ENCODE assay signal across 9 mouse cellular contexts in the genomic region with DNA sequence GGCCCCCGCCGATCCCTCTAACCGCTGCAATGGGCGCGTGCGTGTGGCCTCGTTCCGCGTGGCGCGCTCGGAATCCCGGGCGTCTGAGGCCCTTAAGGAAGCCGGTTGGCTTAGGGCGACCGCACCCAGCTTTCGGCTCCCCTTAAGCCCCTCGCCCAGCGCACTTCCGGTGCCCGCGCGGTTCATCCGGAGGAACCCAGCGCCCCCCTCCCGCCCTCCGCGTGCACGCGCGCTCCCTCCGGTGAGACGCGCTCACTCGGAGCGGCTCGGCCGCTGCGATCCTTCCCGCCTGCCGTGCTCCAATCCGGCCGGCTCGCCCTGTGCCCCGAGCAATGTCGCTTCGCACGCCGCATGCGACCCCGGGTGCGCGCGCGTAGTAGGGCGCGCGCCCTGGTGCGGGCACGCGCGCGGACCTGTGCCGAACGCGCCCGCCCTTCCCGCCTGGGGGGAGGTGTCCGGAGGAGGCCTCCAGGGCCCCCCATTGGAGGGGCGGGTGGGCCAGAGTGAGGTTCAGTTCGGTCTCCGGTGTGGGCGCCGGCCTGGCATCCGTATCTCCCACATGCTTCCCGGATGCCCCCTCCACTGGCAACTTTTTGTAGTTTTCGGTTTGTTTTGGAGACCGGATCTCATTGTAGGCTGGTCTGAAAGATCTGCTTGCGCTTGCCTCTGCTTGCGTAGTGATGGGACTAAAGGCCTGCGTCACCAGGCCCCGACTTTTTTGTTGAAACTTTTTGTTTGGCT. TPM values are rescaled to one million over a fixed set of nuclear protein-coding genes. Genes with fewer than 3 reads are reported as not detected.
DNase-seq lines count a peak whose midpoint lies in the region; ATAC-seq and TF ChIP-seq lines count a peak whose summit lies in the region.
"Had no signal": no experiment of that assay in that cellular context is flagged by ENCODE, and none has a peak within 500 bp of the region (broad histone marks: within the 10 kb centered on the region; RNA-seq: fewer than 3 reads in every experiment).

No protein-coding gene starts in this region.

- peak overlapping the region; percentile 100 for H3K27ac ChIP-seq in heart, embryonic 12.5 days (ENCODE audit: poor library complexity, severe bottlenecking)
- peak overlapping the region; percentile 100 for H3K27ac ChIP-seq in kidney, embryonic 16.5 days (ENCODE audit: low read length)

- H3K36me3 ChIP-seq in C2C12 (ENCODE audit: control insufficient read depth, insufficient read depth): peaks cover 43% of the 10 kb centered on the region
- H3K36me3 ChIP-seq in heart, embryonic 12.5 days: peaks cover 32% of the 10 kb centered on the region
- peaks cover 32% of the 10 kb centered on the region for H3K36me3 ChIP-seq in kidney, embryonic 16.5 days (ENCODE audit: insufficient read depth, low read length)

- H3K9me3 ChIP-seq in heart, embryonic 12.5 days (replicated peaks): no peaks in the 10 kb centered on the region
- H3K9me3 ChIP-seq in kidney, embryonic 16.5 days (ENCODE audit: low read length): no peaks in the 10 kb centered on the region

- no peak for TF ChIP-seq CTCF in C2C12 (IDR thresholded peaks at IDR 0.05; ENCODE audit: control insufficient read depth, insufficient read depth, insufficient read length)

- DNase-seq in ZHBTc4 (ENCODE audit: low read depth, low spot score): peak; percentile 90
- peak; percentile 61 for DNase-seq in embryo, embryonic 11.5 days (ENCODE audit: low read depth, low spot score)
- DNase-seq in lung, postnatal 36 days: peak; percentile 74
- peak; percentile 64 for DNase-seq in spleen, adult 12 weeks (ENCODE audit: low spot score)

- peaks cover 75% of the 10 kb centered on the region for H3K79me2 ChIP-seq in C2C12 (ENCODE audit: control insufficient read depth, insufficient read depth)

- WGBS in heart, embryonic 12.5 days: under 1% methylated on average over 81 of the region's 83 CpGs
- under 1% methylated on average over 82 of the region's 83 CpGs for WGBS in kidney, embryonic 16.5 days

- peaks cover 70% of the 10 kb centered on the region for H3K4me1 ChIP-seq in heart, embryonic 12.5 days (replicated peaks)
- peaks cover 59% of the 10 kb centered on the region for H3K4me1 ChIP-seq in kidney, embryonic 16.5 days (ENCODE audit: insufficient read depth, low read length)

- H3K4me3 ChIP-seq in C2C12 (ENCODE audit: insufficient read depth, poor library complexity, severe bottlenecking): peak overlapping the region; percentile 87
- H3K4me3 ChIP-seq in heart, embryonic 12.5 days: peak overlapping the region; percentile 92
- H3K4me3 ChIP-seq in kidney, embryonic 16.5 days (ENCODE audit: low read length): peak overlapping the region; percentile 98

- ATAC-seq in heart, embryonic 12.5 days (ENCODE audit: insufficient number of reproducible peaks, low FRiP score): peak; percentile 27
- peak; percentile 14; the same call in 1 of the 2 replicates for ATAC-seq in kidney, embryonic 16.5 days (ENCODE audit: low FRiP score, low TSS enrichment)
- ATAC-seq in erythroid progenitor cell, adult 5-6 weeks (replicated peaks; ENCODE audit: low FRiP score, poor library complexity, severe bottlenecking): no peak

- no peaks in the 10 kb centered on the region for H3K27me3 ChIP-seq in C2C12 (ENCODE audit: control insufficient read depth, insufficient read depth, insufficient read length)
- H3K27me3 ChIP-seq in heart, embryonic 12.5 days (replicated peaks): no peaks in the 10 kb centered on the region
- no peaks in the 10 kb centered on the region for H3K27me3 ChIP-seq in kidney, embryonic 16.5 days (ENCODE audit: insufficient read depth, low read length)

- peak overlapping the region; percentile 93 for H3ac ChIP-seq in C2C12 (ENCODE audit: control insufficient read depth, insufficient read length, low read depth)

- peak overlapping the region; percentile 99 for H3K9ac ChIP-seq in heart, embryonic 12.5 days
- peak overlapping the region; percentile 100 for H3K9ac ChIP-seq in kidney, embryonic 16.5 days (replicated peaks; ENCODE audit: low read length)

- peak overlapping the region; percentile 99 for H3K4me2 ChIP-seq in heart, embryonic 12.5 days
- H3K4me2 ChIP-seq in kidney, embryonic 16.5 days (replicated peaks; ENCODE audit: low read depth, low read length): peak overlapping the region; percentile 100

- peaks cover 62% of the 10 kb centered on the region for H3K79me3 ChIP-seq in C2C12 (ENCODE audit: low read depth)

TF ChIP-seq in C2C12, 6 proteins besides CTCF, POLR2A, EP300 and RAD21:
- TF ChIP-seq MAX (IDR thresholded peaks at IDR 0.05) (no peak), USF1 (IDR thresholded peaks at IDR 0.05; ENCODE audit: low read depth) (no peak), MYOG (IDR thresholded peaks at IDR 0.05; ENCODE audit: control insufficient read depth, extremely low read depth, insufficient read length) (no peak), CEBPB (IDR thresholded peaks at IDR 0.05; ENCODE audit: low read depth) (no peak), MYOD1 (IDR thresholded peaks at IDR 0.05; ENCODE audit: control insufficient read depth, insufficient read length, low read depth) (no peak), FOSL1 (IDR thresholded peaks at IDR 0.05; ENCODE audit: insufficient read depth, low read length, poor library complexity, severe bottlenecking) (no peak)

RNA-seq across cellular contexts. Expression of gene Ptbp1, which starts 0.7 kb away (rescaled TPM):
- polyA plus RNA-seq in C2C12 (2012; fragmentation: generic; extraction: Trizol): 345 TPM
- 139 and 142 TPM in 2 replicates for polyA plus RNA-seq in heart, embryonic 12.5 days (2016; fragmentation: Nextera tagmentation; extraction: Ambion mirVana)
- 431 and 491 TPM in 2 replicates for polyA plus RNA-seq in kidney, embryonic 16.5 days (2015; fragmentation: Nextera tagmentation; extraction: Ambion mirVana)
- total RNA-seq in erythroid progenitor cell, adult 5-6 weeks (2015; ENCODE audit: low replicate concordance): 134 and 185 TPM in 2 replicates
- 89.3 and 94.7 TPM in 2 replicates for total RNA-seq in erythroid progenitor cell, adult 5-6 weeks (2017; ENCODE audit: low replicate concordance)

RNA-seq across cellular contexts. Expression of gene Prtn3, which starts 19.3 kb away (rescaled TPM):
- polyA plus RNA-seq in C2C12 (2012; fragmentation: generic; extraction: Trizol): not detected
- polyA plus RNA-seq in heart, embryonic 12.5 days (2016; fragmentation: Nextera tagmentation; extraction: Ambion mirVana): 1.8 and 2.0 TPM in 2 replicates
- polyA plus RNA-seq in kidney, embryonic 16.5 days (2015; fragmentation: Nextera tagmentation; extraction: Ambion mirVana): 7.9 and 8.2 TPM in 2 replicates
- 247 and 296 TPM in 2 replicates for total RNA-seq in erythroid progenitor cell, adult 5-6 weeks (2015; ENCODE audit: low replicate concordance)
- 52.3 and 54.7 TPM in 2 replicates for total RNA-seq in erythroid progenitor cell, adult 5-6 weeks (2017; ENCODE audit: low replicate concordance)

RNA-seq across cellular contexts. Expression of gene Plppr3, which starts 19.5 kb away (rescaled TPM):
- polyA plus RNA-seq in C2C12 (2012; fragmentation: generic; extraction: Trizol): 2.3 TPM
- polyA plus RNA-seq in heart, embryonic 12.5 days (2016; fragmentation: Nextera tagmentation; extraction: Ambion mirVana): 14.2 and 15.5 TPM in 2 replicates
- polyA plus RNA-seq in kidney, embryonic 16.5 days (2015; fragmentation: Nextera tagmentation; extraction: Ambion mirVana): 72.7 and 78.6 TPM in 2 replicates
- 0.84 TPM in 1 of 2 replicates, not detected in the other for total RNA-seq in erythroid progenitor cell, adult 5-6 weeks (2015; ENCODE audit: low replicate concordance)
- total RNA-seq in erythroid progenitor cell, adult 5-6 weeks (2017; ENCODE audit: low replicate concordance): 0.83 and 1.7 TPM in 2 replicates

RNA-seq across cellular contexts. Expression of gene Elane, which starts 31.1 kb away (rescaled TPM):
- not detected for polyA plus RNA-seq in C2C12 (2012; fragmentation: generic; extraction: Trizol)
- polyA plus RNA-seq in heart, embryonic 12.5 days (2016; fragmentation: Nextera tagmentation; extraction: Ambion mirVana): 0.47 TPM in 1 of 2 replicates, not detected in the other
- 0.60 and 0.76 TPM in 2 replicates for polyA plus RNA-seq in kidney, embryonic 16.5 days (2015; fragmentation: Nextera tagmentation; extraction: Ambion mirVana)
- 613 and 617 TPM in 2 replicates for total RNA-seq in erythroid progenitor cell, adult 5-6 weeks (2015; ENCODE audit: low replicate concordance)
- 146 and 166 TPM in 2 replicates for total RNA-seq in erythroid progenitor cell, adult 5-6 weeks (2017; ENCODE audit: low replicate concordance)

RNA-seq across cellular contexts. Expression of gene Misp, which starts 34.2 kb away (rescaled TPM):
- polyA plus RNA-seq in C2C12 (2012; fragmentation: generic; extraction: Trizol): not detected
- polyA plus RNA-seq in heart, embryonic 12.5 days (2016; fragmentation: Nextera tagmentation; extraction: Ambion mirVana): 0.40 and 0.60 TPM in 2 replicates
- polyA plus RNA-seq in kidney, embryonic 16.5 days (2015; fragmentation: Nextera tagmentation; extraction: Ambion mirVana): 18.2 and 18.5 TPM in 2 replicates
- not detected in 2 replicates for total RNA-seq in erythroid progenitor cell, adult 5-6 weeks (2015; ENCODE audit: low replicate concordance)
- total RNA-seq in erythroid progenitor cell, adult 5-6 weeks (2017; ENCODE audit: low replicate concordance): not detected in 2 replicates
- total RNA-seq: hematopoietic stem cell, adult 5-6 weeks had no signal
